Mouse (Mus musculus) embryonic facial prominence, embryonic 12.5 days (tissue): ENCODE data around the gene Afap1l2. TPM values are rescaled to one million over a fixed set of nuclear protein-coding genes. Genes with fewer than 3 reads are reported as not detected.

ENCODE experiments used
- ATAC-seq: fragments of 200-750 bp; cut with Nextera tagmentation; 2 replicates; pipeline ENCODE4 v1.8.0; 2017; ENCODE audit not compliant: insufficient number of reproducible peaks, insufficient read depth, low FRiP score, low TSS enrichment
- H3K27ac ChIP-seq: fragments of 300-500 bp; sonication (generic); 2 replicates; pipeline ENCODE4 v1.5.1; 2016; ENCODE audit warnings: mild to moderate bottlenecking
- H3K27me3 ChIP-seq: fragments of 300-500 bp; sonication (generic); 2 replicates; pipeline ENCODE4 v1.6.1; 2016; ENCODE audit warnings: mild to moderate bottlenecking, moderate library complexity
- H3K36me3 ChIP-seq: fragments of 300-500 bp; sonication (generic); 2 replicates; pipeline ENCODE4 v1.6.1; 2016; ENCODE audit warnings: mild to moderate bottlenecking
- H3K4me1 ChIP-seq: fragments of 300-500 bp; sonication (generic); 2 replicates; pipeline ENCODE4 v1.6.1; 2016
- H3K4me2 ChIP-seq: fragments of 300-500 bp; sonication (generic); replicated peaks from 2 replicates; pipeline ENCODE4 v1.6.1; 2016; ENCODE audit warnings: mild to moderate bottlenecking, moderate library complexity
- H3K4me3 ChIP-seq: fragments of 300-500 bp; sonication (generic); 2 replicates; pipeline ENCODE4 v1.5.1; 2016; ENCODE audit warnings: mild to moderate bottlenecking
- H3K9ac ChIP-seq: fragments of 300-500 bp; sonication (generic); 2 replicates; pipeline ENCODE4 v1.6.1; 2016; ENCODE audit warnings: mild to moderate bottlenecking, moderate library complexity
- H3K9me3 ChIP-seq: fragments of 300-500 bp; sonication (generic); 2 replicates; pipeline ENCODE4 v1.6.1; 2016; ENCODE audit warnings: mild to moderate bottlenecking, moderate library complexity
- WGBS: fragments of 180-500 bp; shearing (Covaris S2); methylation state at CpG from one replicate; pipeline ENCODE4 v1.1.7; 2016; 5-methylcytosine and 5-hydroxymethylcytosine counted together
- polyA plus RNA-seq: library from polyadenylated mRNA; unstranded; fragments of >200 nt; fragmentation: Nextera tagmentation; extraction: Ambion mirVana; gene quantifications from 2 replicates; pipeline ENCODE4 v1.2.1, GENCODE M21; 2016

Afap1l2 gene
- polyA plus RNA-seq, 1 experiment from 2014 or later: 10.3 TPM

DNA sequence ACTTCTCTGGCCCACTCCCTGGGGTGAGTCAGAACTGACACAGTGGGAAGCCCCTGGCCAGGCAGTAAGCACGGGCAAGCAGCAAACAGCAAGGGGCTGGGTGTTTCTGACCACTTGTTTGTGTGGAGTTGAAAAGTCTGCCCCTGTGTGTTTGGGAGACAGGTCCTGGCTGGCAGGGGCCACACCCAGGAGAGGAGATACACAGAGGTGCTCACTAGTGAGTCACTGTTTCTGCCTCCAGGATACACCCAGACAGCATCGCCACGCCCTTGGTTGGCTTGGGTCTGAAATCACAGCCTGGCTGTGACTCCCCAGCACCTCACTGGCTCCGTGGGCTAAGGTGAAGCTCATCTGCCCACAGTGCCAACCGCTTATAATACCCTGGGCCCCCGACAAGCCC, 72.9 kb downstream of the Afap1l2 start:
- no peaks in the 10 kb centered on the region for H3K27me3 ChIP-seq
- H3K9me3 ChIP-seq: no peaks in the 10 kb centered on the region
- no peak overlapping the region for H3K4me3 ChIP-seq
- no peak for ATAC-seq
- WGBS: 83% methylated on average over 6 of the region's 6 CpGs
- H3K9ac ChIP-seq: no peak overlapping the region
- H3K4me2 ChIP-seq: no peak overlapping the region
- no peaks in the 10 kb centered on the region for H3K36me3 ChIP-seq
- H3K27ac ChIP-seq: no peak overlapping the region
- no peaks in the 10 kb centered on the region for H3K4me1 ChIP-seq

DNA sequence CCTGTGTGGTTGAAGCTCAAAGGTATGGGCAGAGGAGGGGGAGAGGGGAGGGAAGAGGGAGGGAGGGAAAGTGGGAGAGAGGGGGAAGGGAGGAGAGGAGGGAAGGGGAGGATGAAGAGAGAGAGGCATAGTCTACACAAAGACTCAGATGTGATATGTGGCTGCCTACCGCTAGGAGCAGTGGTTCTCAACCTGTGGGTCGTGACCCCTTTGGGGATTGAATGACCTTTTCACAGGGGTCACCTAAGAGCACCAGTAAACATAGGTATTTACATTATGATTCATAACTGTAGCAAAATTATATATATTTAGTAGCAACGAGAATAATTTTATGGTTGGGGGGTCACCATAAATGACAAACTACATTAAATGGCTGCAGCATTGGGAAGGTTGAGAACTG, 74.2 kb downstream of the Afap1l2 start:
- no peaks in the 10 kb centered on the region for H3K36me3 ChIP-seq
- no peaks in the 10 kb centered on the region for H3K9me3 ChIP-seq
- no peak for ATAC-seq
- no peak overlapping the region for H3K4me2 ChIP-seq
- WGBS: 82% methylated on average over 3 of the region's 3 CpGs
- no peak overlapping the region for H3K4me3 ChIP-seq
- no peaks in the 10 kb centered on the region for H3K4me1 ChIP-seq
- no peaks in the 10 kb centered on the region for H3K27me3 ChIP-seq
- H3K9ac ChIP-seq: no peak overlapping the region
- no peak overlapping the region for H3K27ac ChIP-seq

DNA sequence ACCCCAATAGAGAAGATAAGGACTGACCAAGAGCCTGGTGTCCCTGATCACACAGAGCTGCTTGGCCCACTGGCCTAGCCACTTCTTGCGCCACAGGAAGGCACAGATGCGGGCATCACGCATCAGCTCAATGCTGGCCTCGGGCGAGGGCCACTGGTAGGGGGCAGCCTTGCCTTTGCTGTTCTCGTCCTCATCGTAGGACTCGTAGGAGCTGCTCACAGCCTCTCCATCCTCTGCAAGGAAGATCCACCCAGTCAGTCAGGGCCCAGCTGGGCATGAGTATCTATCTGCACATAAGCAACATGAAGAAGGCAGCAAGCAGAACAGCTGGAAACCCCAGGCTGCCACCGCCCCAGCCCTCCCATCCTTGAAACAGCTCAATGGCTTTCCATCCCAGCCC, 78.0 kb downstream of the Afap1l2 start:
- Histone ChIP-seq H3K27ac (no peak overlapping the region), H3K27me3 (no peaks in the 10 kb centered on the region), H3K36me3 (no peaks in the 10 kb centered on the region), H3K4me2 (no peak overlapping the region), H3K4me3 (no peak overlapping the region), H3K9ac (no peak overlapping the region), H3K4me1 (no peaks in the 10 kb centered on the region), H3K9me3 (no peaks in the 10 kb centered on the region)
- ATAC-seq: no peak
- WGBS: 81% methylated on average over 9 of the region's 9 CpGs

DNA sequence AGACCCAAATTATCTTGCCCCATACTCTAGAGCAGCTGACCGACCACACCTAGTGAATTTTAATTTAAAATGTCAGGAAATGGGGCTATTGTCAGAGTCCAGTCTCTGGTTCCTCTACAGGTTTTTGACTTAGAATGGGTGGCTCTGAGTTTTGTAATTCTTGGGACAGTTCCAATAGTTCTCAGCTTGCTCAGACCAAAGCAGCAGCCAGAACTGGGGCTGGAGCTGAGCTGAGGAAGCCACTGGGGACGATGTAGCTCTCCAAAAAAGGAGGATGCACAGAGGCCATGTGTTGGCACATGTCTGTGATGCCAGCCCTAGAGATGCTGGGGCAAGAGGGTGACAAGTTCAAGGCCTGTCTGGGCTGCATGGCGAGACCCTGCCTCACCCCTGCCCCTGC, 78.6 kb downstream of the Afap1l2 start:
- no peaks in the 10 kb centered on the region for H3K36me3 ChIP-seq
- H3K27me3 ChIP-seq: no peaks in the 10 kb centered on the region
- H3K27ac ChIP-seq: no peak overlapping the region
- no peaks in the 10 kb centered on the region for H3K4me1 ChIP-seq
- H3K9ac ChIP-seq: no peak overlapping the region
- WGBS: 81% methylated on average over 3 of the region's 3 CpGs
- no peaks in the 10 kb centered on the region for H3K9me3 ChIP-seq
- H3K4me3 ChIP-seq: no peak overlapping the region
- no peak overlapping the region for H3K4me2 ChIP-seq
- ATAC-seq: no peak

DNA sequence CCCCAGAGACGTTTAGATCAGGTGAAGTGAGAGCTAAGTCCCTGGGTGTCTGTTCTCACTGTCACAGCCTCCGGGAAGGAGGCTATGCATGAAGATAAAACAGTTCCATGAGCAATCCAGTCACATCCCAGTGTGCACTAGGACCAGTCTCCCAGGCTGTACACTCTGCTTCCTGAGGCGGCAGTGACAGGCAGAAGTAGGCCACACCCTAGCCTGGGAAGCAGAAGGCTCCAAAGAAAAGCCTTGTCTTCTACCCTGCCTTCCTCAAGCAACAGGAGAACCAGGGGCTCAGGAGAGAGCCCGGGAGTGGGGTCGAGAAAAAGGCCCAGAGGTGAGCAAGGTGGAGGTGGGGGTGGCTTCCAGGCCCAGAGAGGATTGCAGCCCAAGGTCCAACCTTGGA, 86.3 kb downstream of the Afap1l2 start:
- Histone ChIP-seq H3K27me3 (no peaks in the 10 kb centered on the region), H3K9me3 (no peaks in the 10 kb centered on the region), H3K9ac (no peak overlapping the region), H3K27ac (no peak overlapping the region), H3K4me3 (no peak overlapping the region), H3K4me1 (no peaks in the 10 kb centered on the region), H3K36me3 (no peaks in the 10 kb centered on the region), H3K4me2 (no peak overlapping the region)
- ATAC-seq: no peak
- 65% methylated on average over 5 of the region's 5 CpGs for WGBS

DNA sequence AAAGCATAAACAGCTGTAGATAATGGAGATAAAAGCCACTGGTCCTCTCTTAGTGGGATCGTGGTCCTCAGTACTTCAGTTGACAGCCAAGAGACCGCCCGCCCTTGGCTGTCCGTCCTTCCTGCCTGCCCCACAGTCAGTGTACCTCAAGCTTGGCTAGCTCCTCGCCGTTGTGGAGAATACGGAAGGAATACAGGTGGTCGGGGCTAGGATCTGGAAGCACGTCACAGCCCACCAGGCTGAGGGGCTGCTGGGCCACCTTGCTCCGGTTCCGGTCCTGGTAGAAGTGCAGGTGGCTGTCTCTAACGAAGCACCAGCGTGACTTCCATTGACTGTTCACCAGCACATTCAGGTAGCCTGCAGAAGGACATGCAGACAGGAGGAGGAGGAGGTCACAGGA, 87.8 kb downstream of the Afap1l2 start:
- Histone ChIP-seq H3K9ac (no peak overlapping the region), H3K27ac (no peak overlapping the region), H3K4me3 (no peak overlapping the region), H3K9me3 (no peaks in the 10 kb centered on the region), H3K4me1 (no peaks in the 10 kb centered on the region), H3K27me3 (no peaks in the 10 kb centered on the region), H3K36me3 (no peaks in the 10 kb centered on the region), H3K4me2 (no peak overlapping the region)
- 88% methylated on average over 13 of the region's 13 CpGs for WGBS
- no peak for ATAC-seq

DNA sequence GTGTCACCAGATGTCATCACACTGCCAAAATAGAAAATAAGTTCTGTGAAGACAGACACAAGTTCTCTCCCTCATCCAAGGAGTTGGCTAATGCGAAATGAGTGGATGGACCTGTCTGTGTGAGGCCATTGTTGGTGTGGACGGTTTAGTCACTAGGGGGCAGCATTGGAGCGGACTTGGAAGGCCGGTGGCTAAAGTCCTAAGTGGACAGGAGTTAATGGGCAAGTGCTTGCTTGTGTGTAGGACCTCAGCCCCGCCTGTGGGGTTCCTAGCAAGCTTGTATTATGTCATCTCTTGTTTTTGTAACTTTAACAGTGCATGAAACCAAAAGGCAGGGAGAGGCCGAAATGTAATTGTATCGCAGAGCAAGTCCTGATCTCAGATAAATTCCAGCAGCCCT, 88.4 kb downstream of the Afap1l2 start:
- Histone ChIP-seq H3K36me3 (0 out of 2 replicates have a peak, but pooled peaks cover under 1% of the 10 kb centered on the region), H3K27me3 (no peaks in the 10 kb centered on the region), H3K27ac (no peak overlapping the region), H3K4me2 (no peak overlapping the region), H3K4me1 (no peaks in the 10 kb centered on the region), H3K9me3 (peaks cover under 1% of the 10 kb centered on the region; the same call in 1 of the 2 replicates), H3K4me3 (no peak overlapping the region), H3K9ac (no peak overlapping the region)
- 18% methylated on average over 7 of the region's 7 CpGs for WGBS
- ATAC-seq: peak; percentile 77

DNA sequence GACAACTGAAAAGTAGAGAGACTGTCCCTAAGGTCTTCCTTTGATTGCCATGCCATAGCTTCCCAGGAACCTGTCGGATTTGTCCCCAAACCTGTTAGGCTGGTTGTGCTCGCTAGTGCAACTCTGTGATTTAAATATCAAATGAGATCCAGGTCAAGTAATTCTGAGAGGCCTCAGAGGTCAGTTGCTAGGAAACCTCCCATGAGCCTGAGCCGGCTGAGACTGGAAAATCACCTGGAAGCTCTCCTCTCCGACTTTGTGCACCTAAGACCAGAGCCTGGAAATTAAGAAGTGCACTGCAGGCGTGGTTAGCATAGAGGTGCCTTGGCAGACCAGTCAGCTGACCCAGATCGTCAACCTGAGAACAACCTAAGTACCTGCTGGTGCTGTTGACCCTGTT, 92.9 kb downstream of the Afap1l2 start:
- Histone ChIP-seq H3K27me3 (no peaks in the 10 kb centered on the region), H3K9ac (no peak overlapping the region), H3K27ac (no peak overlapping the region), H3K4me1 (peaks cover 3% of the 10 kb centered on the region; the same call in 1 of the 2 replicates), H3K9me3 (peaks cover 4% of the 10 kb centered on the region; the same call in 1 of the 2 replicates), H3K4me3 (no peak overlapping the region), H3K36me3 (0 out of 2 replicates have a peak, but pooled peaks cover 4% of the 10 kb centered on the region), H3K4me2 (no peak overlapping the region)
- 47% methylated on average over 6 of the region's 6 CpGs for WGBS
- no peak for ATAC-seq

DNA sequence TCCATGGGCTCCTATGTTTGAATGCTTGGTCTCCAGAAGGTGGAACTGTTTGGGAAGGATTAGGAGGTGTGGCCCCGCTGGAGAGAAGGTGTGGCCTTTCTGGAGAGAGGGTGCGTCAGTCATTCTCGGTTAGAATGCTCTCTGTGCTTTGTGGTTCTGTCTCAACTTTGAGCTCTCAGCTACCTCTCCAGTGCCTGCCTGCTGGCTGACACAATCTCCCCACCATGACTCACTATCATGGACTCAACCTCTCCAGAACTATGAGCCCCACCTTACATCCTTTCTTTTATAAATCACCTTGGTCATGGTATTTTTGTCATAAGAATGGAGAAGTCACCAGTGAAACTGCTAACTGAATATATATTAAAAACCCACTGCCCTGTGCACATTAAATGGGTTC, 93.4 kb downstream of the Afap1l2 start:
- Histone ChIP-seq H3K27ac (no peak overlapping the region), H3K4me3 (no peak overlapping the region), H3K4me1 (peaks cover 3% of the 10 kb centered on the region; the same call in 1 of the 2 replicates), H3K9ac (no peak overlapping the region), H3K27me3 (no peaks in the 10 kb centered on the region), H3K36me3 (0 out of 2 replicates have a peak, but pooled peaks cover 4% of the 10 kb centered on the region), H3K9me3 (peaks cover 4% of the 10 kb centered on the region; the same call in 1 of the 2 replicates), H3K4me2 (no peak overlapping the region)
- 80% methylated on average over 3 of the region's 3 CpGs for WGBS
- ATAC-seq: no peak

DNA sequence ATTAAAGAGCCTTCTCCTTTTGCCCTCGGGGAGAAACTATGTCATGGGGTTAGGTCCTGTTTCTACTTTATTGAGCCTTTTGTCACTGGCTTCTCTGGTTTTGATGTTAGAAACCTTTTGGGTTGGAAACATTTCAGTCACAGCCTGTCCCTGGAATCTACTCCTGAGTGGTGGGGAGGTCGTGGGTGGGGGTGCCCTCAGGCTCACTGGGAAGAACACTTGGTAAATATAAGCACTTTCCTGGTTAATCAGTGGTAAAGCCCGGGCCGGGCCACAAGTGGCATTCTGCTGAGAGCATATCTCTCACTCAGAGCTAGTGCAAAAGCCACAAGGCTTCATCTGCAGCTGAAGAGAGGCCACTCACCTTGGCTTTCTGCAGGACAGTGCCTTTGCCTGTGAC, 94.3 kb downstream of the Afap1l2 start:
- WGBS: 69% methylated on average over 4 of the region's 4 CpGs
- Histone ChIP-seq H3K9ac (no peak overlapping the region), H3K27ac (no peak overlapping the region), H3K4me2 (no peak overlapping the region), H3K36me3 (0 out of 2 replicates have a peak, but pooled peaks cover 4% of the 10 kb centered on the region), H3K4me1 (peaks cover 3% of the 10 kb centered on the region; the same call in 1 of the 2 replicates), H3K9me3 (peaks cover 4% of the 10 kb centered on the region; the same call in 1 of the 2 replicates), H3K4me3 (no peak overlapping the region), H3K27me3 (no peaks in the 10 kb centered on the region)
- ATAC-seq: no peak

DNA sequence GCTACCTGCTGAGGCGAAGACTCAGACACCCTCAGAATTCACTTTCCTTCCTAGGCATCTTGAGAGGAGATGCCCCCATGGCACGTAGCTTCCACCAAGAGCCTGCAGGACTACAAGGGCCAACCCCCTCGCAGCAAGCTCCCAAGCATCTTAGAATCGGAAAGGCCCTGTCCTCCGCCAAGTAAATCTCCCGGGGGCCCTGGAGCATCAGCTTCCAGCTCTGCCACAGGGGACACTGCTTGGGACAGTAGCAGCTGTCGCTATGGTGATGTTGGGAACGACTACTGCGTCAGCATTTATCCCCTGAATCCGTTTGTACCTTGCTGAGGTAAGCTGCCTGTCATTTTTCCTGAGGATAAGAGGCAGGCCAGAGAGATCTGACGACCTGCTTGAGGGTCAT, 97.5 kb downstream of the Afap1l2 start:
- ATAC-seq: no peak
- Histone ChIP-seq H3K27ac (no peak overlapping the region), H3K9ac (no peak overlapping the region), H3K36me3 (0 out of 2 replicates have a peak, but pooled peaks cover 4% of the 10 kb centered on the region), H3K4me1 (peaks cover 10% of the 10 kb centered on the region; the same call in 1 of the 2 replicates), H3K9me3 (peaks cover 4% of the 10 kb centered on the region; the same call in 1 of the 2 replicates), H3K27me3 (no peaks in the 10 kb centered on the region), H3K4me2 (no peak overlapping the region), H3K4me3 (no peak overlapping the region)
- 61% methylated on average over 11 of the region's 11 CpGs for WGBS

DNA sequence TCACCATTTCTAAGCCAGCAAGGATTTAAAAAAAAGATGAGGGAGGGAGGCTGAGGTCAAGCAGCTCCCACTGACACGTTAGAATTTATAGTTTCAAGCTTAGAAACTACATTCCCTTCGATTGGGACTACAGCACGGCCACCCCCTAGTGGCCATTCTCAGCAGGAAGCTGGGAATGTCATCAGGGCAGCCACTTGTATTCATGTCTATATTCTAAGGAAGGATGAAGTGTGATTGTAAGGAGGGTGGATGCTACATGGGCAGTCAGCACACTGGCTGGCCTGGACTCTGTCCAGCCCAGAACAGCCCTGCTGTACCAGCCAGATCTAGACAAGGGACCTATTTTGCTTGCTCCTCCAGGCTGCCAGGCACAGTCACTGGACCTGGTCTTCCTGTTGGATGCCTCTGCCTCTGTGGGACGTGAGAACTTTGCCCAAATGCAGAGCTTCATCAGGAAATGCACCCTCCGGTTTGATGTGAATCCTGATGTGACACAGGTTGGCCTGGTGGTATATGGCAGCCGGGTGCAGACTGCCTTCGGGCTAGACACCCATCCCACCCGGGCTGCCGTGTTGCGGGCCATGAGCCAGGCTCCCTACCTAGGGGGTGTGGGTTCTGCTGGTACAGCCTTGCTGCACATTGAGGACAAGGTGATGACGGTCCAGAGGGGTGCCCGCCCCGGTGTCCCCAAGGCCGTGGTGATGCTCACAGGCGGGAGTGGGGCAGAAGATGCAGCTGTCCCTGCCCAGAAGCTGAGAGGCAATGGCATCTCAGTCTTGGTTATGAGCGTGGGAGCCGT, 99.4 kb downstream of the Afap1l2 start:
- H3K27me3 ChIP-seq: no peaks in the 10 kb centered on the region
- 76% methylated on average over 17 of the region's 17 CpGs for WGBS
- ATAC-seq: no peak
- no peaks in the 10 kb centered on the region for H3K9me3 ChIP-seq
- peaks cover 10% of the 10 kb centered on the region; the same call in 1 of the 2 replicates for H3K4me1 ChIP-seq
- H3K36me3 ChIP-seq: no peaks in the 10 kb centered on the region
- no peak overlapping the region for H3K4me3 ChIP-seq
- no peak overlapping the region for H3K9ac ChIP-seq
- H3K27ac ChIP-seq: no peak overlapping the region
- H3K4me2 ChIP-seq: no peak overlapping the region
